Mouse (Mus musculus): ENCODE data around the gene Tmcc1. TPM values are rescaled to one million over a fixed set of nuclear protein-coding genes. Genes with fewer than 3 reads are reported as not detected.
"Not testable (repeated sequence)": the region's sequence is repeated elsewhere in the genome, so short reads cannot be mapped to it uniquely, and the experiment has no call there.

Tmcc1 gene
- total RNA-seq, 2 experiments from 2014 or later = 26.0 to 26.4 TPM

DNA sequence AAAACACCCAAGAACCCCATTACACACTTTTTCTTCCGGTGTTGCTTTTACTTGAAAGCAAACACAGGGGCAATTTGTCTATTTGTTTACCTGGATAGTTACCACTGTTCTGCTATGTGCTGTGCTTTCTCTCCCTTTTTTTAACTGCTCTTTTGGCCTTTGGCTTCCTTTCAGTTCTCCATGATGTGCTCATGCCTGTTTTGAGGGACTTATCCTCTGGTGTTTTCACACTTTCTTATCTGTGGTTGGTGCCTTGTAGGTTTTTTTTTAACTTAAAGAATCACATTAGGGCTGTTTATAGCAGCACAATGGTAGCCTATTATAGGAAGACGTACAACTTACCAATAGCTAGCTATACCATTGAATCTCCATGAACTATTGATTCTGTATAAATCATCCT lies 51.6 kb downstream of the Tmcc1 start:
- no peak for DNase-seq

DNA sequence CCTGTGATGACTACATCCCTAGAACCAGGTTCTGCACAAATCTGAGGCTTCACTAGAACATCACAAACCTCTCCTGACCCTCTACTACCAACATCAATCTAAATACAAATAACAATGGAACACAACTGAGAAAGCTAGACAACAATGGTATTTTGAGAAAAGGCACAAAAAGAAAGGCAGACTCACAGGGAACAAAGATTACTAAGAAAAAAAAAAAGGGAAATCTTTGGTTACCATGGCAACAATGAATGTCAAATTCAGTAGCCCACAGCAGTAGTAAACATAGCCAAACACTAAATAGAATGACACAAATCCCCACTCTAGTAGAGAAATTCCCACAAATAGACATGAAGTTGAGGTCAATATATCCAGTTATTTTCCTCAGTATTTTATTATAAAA lies 52.5 kb downstream of the Tmcc1 start:
- no peak for DNase-seq

DNA sequence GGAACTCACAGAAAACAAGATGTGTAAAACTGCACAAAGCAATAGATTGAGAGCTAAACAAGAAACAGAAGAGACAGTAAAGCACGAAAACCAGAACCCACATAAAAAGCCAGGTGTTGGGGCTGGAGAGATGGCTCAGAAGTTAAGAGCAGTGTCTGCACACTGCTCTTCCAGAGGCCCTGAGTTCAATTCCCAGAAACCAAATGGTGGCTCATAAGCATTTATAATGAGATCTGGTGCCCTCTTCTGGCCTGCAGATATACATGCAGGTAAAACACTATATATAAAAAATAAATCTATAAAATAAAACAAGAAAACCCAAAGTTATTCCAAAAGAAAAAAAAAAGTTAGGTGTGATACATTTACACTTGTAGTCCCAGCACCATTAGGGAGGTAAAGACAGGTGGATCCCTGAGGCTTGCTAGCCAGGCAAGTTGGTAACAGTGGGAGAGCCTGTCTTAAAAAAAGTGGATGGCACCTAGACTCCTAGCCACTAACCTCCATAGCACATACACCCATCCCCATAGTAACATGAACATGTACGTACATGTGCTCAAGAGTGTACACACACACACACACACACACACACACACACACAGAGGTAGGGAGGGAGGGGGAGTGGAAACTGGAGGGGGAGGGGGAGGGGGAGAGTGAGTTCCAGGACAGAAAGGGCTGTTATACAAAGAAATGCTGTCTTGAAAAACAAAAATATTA lies 54.0 kb downstream of the Tmcc1 start:
- no peak for DNase-seq

DNA sequence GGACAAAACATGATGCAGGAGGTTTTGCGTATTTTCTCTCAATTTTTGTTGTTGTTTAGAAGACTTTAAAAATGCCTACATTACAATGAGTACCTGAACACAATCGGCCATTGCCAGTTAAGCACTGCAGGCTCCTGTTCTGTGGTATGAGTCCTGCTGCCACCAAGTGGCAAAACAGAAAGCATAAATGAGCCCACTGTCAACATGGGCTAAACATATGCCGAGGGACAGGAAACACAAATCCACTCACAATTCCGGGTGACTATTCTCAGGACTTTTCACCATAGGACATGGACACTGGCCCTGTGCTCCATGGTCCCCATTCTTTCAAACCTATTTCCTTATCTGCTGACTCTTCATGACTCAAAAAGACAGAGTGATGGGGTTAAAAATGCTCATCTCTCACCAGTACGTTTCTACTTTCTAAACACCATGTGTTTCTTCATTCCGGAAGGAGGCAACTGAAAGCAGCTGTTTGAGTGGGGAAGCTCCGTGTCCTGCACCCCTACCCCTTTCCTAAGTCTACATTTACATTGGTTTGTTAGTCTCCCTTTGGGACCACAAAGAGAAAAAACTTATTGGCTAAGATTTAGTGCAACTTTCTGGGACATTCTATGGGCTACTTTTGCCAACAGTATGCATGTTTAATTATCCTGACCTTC lies 57.2 kb downstream of the Tmcc1 start:
- peak; percentile 22 for DNase-seq

DNA sequence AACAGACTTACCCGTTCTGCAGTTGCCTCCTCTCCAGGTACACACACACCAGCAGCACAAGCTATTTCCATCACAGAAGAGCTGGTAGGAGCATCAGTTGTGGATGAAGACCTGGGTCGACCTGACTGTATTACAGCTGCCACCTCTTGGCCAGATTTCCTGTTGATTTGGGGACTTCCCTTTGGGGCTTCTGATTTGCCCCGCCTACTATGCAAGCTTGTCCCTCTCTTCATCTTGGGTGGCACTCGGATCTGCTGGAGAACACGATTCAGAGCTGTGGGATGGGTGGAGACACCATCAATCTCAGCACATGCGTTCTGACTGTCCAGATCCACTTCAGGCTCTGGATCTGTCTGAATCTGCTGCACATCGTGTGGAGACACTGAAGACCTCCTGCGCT lies 59.5 kb downstream of the Tmcc1 start:
- no peak for DNase-seq

DNA sequence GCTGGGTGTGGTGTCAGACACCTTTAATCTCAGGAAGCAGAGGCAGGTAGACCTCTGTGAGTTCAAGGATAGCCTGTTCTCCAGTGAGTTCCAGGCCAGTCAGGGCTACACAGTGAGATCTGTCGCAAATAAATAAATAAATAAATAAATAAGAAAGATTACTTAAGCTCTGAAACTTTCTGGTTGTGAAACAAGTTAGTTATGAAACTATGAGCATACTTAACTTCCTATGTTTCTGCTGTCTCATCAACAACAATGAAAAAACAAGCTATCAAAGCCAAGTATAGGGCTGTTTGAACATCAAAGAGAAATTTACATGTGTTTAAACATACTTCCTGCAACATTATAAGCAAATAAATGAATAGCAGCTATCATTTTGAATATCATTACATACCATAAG lies 61.5 kb downstream of the Tmcc1 start:
- no peak for DNase-seq

DNA sequence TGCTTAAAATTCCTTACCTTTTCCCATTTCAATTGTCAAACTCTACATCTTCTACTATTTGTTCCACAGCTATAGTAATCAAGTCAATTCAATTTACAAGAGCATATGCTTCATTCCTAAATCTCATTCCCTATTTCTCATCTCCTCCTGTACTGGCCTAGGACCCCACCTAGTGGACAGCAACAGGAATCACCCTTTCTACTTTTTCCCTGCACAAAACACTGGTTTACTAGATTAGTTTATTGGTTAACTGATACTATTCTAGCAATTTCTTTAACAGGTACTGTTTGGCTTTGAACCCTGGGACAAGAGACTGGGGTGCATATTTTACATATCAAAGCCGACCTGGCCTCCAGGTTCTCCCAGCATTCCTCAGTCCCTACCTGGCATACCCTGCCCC lies 64.6 kb downstream of the Tmcc1 start:
- DNase-seq = peak; percentile 44

DNA sequence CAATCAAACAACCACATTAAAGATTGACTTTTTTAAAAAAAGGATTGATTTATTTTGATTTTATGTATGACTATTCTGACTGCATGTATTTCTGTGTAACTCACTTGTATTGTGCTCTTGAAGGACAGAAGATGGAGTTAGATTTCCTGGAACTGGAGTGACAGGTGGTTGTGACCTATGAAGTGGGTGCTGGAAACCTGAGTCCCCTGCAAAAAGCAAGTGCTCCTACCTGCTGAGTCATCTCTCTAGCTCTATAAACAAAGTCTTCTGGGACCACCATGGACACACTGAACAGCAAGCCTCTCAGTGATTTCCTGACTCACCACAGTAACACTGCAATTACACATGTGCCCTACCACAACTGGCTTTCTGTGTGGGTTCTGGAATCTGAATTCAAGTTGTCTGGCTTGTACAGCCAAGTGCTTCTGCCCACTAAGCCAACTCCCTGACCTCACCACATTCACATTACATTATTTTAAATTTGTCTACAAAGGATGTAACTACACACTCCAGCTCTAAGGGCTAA lies 65.3 kb downstream of the Tmcc1 start:
- no peak for DNase-seq

DNA sequence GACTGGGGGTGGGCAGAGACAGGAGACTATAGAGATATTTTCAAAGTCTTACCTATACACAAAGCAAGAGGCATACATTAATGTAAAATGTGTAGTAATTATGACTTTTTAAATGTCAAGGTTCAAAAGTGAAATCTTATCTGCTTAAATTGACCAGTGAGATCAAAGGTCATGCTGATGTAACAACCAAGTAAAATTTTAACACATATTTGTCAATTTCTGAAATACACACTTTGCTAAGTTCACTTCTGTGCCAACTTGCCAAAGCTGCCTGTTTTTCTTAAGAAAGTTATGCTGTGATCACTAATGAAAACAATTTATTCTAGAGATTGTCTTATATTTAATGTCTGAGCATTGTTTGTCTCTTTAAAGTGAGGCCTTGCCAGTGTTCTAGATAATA lies 66.7 kb downstream of the Tmcc1 start:
- DNase-seq = no peak

DNA sequence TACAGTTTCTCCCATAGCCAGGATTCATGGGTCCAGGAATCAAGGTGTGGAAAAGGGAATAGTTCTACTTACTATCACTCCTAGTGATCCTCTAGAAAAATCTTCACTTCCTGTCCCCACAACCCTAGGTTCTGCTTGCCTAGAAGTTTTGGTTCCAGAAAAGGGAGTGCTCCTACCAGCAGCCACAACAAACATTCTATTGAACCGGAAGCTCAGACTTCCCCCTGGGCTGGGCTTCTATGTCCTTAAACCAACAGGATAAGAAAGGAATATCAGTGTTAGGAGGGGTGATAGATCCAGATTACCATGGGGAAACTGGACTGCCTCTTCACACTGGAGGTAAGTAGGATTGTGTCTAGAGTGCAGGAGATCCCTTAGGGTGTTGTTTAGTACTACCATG lies 70.4 kb downstream of the Tmcc1 start:
- DNase-seq = no peak

DNA sequence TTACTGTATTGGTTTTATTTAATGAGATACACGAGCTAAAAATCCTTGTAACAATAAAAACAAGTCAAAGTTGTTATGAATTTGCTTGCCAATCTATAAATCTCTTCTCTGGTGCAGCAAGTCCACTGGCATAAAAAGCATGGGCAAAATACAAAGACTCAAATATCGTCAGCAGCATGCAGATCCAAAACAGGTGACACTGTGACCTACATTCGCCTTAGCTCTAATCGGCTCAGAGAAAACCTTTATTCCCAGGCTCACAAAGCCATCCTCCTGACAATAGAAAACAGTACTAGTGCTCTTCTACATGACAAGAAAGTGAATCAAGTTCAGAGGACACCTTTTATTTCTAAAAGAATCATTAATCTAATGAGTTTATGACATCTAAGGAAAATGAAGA lies 73.6 kb downstream of the Tmcc1 start:
- no peak for DNase-seq

DNA sequence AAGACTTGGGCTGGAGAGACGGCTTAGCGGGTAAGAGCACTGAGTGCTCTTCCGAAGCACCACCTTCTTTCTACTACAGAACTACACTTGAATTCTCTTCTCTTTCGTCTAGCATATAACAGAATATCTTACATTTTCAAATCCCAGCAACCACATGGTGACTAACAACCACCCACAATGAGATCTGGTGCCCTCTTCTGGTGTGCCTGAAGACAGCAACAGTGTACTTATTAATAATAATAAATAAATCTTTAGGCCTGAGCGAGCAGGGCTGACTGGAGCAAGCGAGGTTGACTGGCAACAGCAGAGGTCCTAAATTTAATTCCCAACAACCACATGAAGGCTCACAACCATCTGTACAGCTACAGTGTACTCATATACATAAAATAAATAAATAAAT lies 76.7 kb downstream of the Tmcc1 start:
- not testable (repeated sequence) for DNase-seq

DNA sequence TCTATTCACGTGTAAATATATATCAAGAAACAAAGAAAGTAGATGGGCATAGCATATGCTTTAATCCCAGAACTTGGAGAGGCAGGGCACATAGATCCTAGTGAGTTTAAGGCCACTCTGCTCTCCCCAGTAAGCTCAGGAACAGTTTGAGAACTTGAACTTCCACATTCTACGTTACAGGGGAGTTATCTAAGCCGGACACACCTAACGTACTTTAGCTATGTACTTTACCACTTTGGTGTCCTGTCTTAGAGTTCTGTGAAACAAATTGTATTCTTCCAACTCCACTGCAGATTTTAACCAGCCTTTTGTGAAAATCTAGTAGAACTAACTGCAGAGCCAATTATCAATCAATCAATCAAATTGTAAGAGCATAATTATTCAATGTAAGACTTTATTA lies 82.7 kb downstream of the Tmcc1 start:
- DNase-seq = no peak

DNA sequence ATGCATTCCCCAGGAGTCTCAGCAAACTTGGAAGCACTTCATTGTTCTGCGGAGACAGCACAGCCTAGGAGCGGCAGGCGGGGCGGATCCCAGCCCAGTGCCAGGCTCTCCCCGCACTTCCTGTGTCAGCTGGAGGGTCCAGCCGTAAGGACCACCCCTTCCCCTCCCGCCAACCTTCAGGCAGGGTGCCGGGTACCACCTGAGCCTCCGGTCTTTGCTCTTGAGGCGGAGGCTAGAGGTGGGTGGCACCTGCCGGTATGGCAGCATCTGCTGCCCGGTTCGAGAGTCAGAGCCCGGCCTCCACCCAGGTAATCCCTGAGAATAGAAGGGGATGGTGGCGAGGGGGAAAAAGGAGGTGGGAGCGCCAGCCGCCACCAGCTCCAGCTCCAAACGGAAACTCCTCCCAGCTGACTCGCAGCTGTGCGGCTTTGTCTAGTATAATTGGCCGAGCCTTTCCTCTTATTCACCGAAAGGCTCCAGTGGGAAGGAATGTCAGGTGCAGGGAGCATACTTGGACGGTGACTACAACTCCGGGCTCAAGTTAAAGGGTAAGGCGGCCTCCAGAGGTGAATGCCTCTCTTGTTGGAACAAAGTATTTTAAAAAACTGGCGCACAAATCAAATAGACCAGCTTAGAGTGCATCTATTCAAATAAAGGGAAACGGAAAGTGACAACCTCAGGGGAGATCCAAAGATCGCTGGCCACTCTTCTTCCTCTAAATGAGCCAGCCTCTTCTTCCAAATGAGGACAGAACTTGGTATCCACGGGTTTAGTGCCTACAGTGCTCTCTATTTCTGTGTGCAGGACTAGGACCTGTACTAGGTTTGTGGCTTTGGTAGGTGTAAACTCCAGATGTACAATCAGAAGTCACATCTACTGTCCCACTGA lies 85.6 kb downstream of the Tmcc1 start:
- DNase-seq = peak; percentile 62

DNA sequence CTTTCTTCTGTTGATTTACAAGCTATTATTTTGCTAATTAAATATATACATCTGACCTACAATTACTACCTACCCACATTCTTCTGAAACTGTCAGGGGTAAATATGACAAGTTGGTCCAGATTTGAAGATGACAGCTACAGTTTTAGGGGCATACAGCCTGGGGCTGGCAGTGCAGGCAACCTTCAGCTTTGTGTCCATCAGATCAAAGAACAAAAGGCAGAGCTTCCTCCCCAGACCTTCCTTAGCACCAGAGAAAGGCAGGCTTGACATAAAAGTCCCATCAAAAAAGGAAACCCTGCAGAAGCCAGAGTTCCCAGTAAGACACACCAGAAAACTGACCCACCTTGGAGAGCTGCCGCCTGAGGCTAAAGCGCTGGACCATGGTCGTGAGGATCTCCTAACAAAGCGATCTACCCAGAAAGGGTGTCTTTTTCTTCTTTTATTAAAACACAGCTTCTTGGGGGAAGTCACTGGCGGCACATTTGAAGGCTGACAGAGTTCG lies 86.3 kb downstream of the Tmcc1 start:
- DNase-seq = no peak

DNA sequence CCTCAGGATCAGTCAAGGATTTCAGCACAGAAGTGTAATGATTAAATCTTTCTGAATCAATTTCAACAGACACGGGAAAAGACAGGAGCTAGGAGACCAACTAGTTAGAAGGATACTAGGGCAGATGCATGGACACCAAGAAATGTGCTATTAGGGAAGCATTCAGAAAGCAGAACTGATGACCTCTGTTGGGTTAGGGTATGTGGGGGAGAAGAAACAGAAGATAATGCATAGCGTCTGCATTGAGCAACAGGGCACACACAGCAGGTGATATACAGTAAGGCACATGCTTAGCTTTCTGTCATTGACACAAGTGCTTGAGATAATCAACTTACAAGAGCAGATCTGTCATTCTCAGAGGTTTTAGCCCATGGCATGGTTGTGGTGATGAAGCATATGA lies 95.7 kb downstream of the Tmcc1 start:
- no peak for DNase-seq

DNA sequence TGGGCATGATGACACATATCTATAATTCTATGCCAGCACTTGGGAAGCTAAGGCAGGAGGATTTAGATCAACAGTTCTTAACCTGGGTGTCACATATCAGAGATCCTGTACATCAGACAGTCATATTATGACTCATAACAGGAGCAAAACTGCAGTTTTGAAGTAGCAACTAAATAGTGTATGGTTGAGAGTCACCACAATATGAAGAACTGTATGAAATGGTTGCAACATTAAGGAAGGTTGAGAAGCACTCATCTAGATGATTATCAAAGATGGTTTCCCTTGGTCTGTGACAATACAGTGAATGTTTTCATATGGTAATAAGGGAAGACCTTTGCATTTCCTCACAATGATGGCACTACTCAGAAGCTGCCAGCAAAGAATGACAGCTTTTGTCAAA lies 103.9 kb downstream of the Tmcc1 start:
- DNase-seq = no peak

DNA sequence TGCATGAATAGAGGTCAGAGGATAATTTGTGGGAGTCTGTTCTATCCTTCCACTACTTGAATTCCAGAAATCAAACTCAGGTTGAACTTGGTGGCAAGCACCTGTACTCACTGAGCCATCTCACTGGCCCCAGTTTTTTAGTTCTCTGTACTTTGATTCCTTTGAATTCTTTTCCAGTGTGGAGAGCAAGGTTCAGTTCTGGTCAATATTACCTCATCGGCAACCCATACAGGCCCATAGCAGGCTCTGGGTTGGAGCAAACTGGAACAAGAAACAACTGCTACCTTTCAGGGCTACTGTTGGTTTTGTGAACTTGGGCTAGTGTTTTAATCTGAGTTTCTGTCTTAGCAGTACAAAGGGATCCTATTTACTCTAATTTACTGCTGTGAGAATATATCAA lies 107.2 kb downstream of the Tmcc1 start:
- no peak for DNase-seq

DNA sequence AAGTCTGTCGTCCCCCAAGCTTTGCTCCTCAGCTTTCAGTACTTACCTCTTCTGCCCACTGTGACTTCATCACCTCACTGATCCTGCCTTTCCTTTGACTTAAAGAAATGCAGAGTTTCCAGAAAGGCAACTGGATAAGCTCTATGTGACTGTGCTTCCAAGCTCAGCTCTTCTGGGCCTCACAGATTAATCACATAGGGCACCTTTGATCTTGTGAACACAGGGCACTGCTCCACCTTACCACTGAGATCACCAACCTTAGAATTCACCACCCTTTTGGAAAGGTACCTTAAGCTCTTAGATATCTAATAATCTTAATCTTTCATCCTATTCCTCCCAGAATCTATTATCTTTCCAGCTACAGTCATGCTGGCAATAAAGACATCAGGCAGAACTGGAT lies 111.0 kb downstream of the Tmcc1 start:
- DNase-seq = no peak

DNA sequence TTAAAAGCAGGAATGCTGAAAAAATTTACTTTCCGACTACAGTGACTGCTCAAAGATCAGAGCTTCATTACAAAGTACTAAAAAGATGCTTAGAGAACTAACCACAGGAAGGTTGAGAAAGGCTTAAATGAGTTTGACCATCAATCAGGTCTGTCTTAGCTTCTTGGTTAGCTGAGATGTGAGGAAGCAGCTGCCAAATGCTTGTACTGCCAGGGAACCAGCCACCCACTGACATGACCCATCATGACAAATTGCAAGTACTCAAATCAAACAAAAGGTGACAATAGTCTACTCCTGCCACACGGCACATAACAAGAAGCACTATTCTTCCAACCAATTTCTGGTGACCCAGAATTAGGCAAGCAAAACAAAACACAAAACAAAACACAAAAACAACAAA lies 111.9 kb downstream of the Tmcc1 start:
- no peak for DNase-seq

DNA sequence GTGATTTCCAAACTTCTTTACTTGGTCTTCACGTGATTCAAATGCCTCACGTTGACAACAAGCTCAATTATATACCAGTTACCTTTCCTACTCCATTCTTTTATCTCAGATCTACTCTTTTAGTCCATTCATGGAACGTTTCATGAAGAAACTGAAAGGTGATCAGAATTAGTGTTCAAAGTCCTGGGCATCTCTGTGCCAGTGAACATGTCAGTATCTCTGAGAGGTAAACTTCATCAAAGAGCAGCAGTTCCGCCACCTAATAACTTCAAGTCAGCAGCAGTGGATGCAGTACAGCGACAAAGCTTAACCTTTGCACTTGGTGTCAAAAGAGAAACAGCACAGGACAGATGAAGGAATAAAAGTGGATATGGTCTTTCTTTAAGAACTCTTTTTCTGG lies 112.5 kb downstream of the Tmcc1 start:
- no peak for DNase-seq

DNA sequence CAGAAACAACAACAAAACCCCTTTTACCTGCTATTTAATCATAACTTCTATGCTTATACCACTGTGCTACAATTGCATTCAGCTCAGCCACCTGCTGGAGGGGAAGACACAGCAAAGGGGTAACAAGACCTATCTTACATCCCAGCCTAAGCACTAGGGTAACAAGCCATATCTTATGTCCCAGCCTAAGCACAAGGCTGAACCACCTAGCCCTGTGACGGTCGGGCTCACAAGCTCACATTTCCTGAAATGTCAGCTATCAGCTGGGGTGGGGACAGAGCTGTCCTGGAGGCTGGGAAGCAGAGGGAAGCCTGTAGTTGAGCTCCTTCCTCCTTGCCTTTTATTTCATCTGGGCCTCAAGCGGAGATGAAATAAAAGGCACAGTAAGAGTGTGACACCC lies 115.7 kb downstream of the Tmcc1 start:
- DNase-seq = no peak

DNA sequence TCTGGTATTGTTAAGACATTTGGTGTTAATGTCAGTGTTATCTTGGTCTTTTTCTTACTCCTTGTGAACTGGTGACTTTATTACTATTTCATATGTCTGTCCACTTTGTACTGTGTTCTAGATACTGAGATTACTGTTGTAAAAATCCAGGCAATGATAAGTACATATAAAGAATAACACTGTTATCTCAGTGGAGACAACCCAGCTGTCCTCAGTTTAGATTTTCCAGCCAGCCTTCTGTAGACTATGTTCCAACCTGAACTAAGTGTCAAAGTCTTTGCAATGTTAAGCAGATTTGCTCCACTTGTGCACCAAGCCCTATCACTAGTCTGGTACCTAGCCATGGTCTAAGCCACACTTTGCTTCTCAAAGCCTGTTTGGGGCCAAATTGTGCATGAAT lies 118.4 kb downstream of the Tmcc1 start:
- no peak for DNase-seq
